Mouse (Mus musculus): ENCODE data around the gene Spef1.

The Spef1 gene

GRCm38 (mm10) chr2:131172322-131172721, 14.8 kb downstream of the Spef1 start:
- WGBS: 80% methylated on average over 9 of the region's 9 CpGs

- 45% methylated on average over 43 of the region's 43 CpGs for WGBS
Observed at GRCm38 (mm10) chr2:131171401-131172104, 15.5 kb downstream of the Spef1 start.

- WGBS: 64% methylated on average over 9 of the region's 9 CpGs
Observed at GRCm38 (mm10) chr2:131170936-131171335, 16.1 kb downstream of the Spef1 start.

- WGBS: 58% methylated on average over 1 of the region's 1 CpGs
Observed at GRCm38 (mm10) chr2:131168914-131169313, 18.2 kb downstream of the Spef1 start.

GRCm38 (mm10) chr2:131167984-131168383, 19.1 kb downstream of the Spef1 start:
- 90% methylated on average over 6 of the region's 6 CpGs for WGBS

GRCm38 (mm10) chr2:131166172-131166571, 20.9 kb downstream of the Spef1 start:
- 95% methylated on average over 2 of the region's 2 CpGs for WGBS

- WGBS: 87% methylated on average over 7 of the region's 7 CpGs
Observed at GRCm38 (mm10) chr2:131163924-131164323, 23.2 kb downstream of the Spef1 start.

GRCm38 (mm10) chr2:131160671-131161111, 26.4 kb downstream of the Spef1 start:
- WGBS: 0% methylated on average over 17 of the region's 17 CpGs

GRCm38 (mm10) chr2:131159938-131160581, 27.0 kb downstream of the Spef1 start, which contains the start of gene 1700037H04Rik:
1700037H04Rik (minus strand) TSS chr2:131160081.
- WGBS: under 1% methylated on average over 54 of the region's 54 CpGs

- 1% methylated on average over 18 of the region's 18 CpGs for WGBS
Observed at GRCm38 (mm10) chr2:131159491-131159910, 27.6 kb downstream of the Spef1 start.

GRCm38 (mm10) chr2:131156987-131157386, 30.1 kb downstream of the Spef1 start:
- 97% methylated on average over 7 of the region's 7 CpGs for WGBS

- 97% methylated on average over 4 of the region's 4 CpGs for WGBS
Observed at GRCm38 (mm10) chr2:131154036-131154435, 33.0 kb downstream of the Spef1 start.

- WGBS: 94% methylated on average over 7 of the region's 7 CpGs
Observed at GRCm38 (mm10) chr2:131152166-131152730, 34.8 kb downstream of the Spef1 start.

- WGBS: 91% methylated on average over 3 of the region's 3 CpGs
Observed at GRCm38 (mm10) chr2:131149254-131149578, 37.9 kb downstream of the Spef1 start.

- 88% methylated on average over 8 of the region's 8 CpGs for WGBS
Observed at GRCm38 (mm10) chr2:131148353-131149253, 38.5 kb downstream of the Spef1 start.

GRCm38 (mm10) chr2:131147043-131147365, 40.1 kb downstream of the Spef1 start:
- 92% methylated on average over 8 of the region's 8 CpGs for WGBS

GRCm38 (mm10) chr2:131146193-131147042, 40.7 kb downstream of the Spef1 start:
- WGBS: 66% methylated on average over 21 of the region's 21 CpGs

- WGBS: 96% methylated on average over 2 of the region's 2 CpGs
Observed at GRCm38 (mm10) chr2:131145536-131145935, 41.5 kb downstream of the Spef1 start.

GRCm38 (mm10) chr2:131145121-131145520, 42.0 kb downstream of the Spef1 start:
- WGBS: 84% methylated on average over 13 of the region's 13 CpGs

- whole genome bisulfite sequencing: 77% methylated on average over 22 of the region's 22 CpGs
Observed at GRCm38 (mm10) chr2:131143007-131143780, 43.9 kb downstream of the Spef1 start.

Measured in cerebral cortex, adult 2 months (tissue).